Mouse (Mus musculus) forebrain, embryonic 10.5 days (tissue): ENCODE measurements around the gene Gm8439. TPM values are rescaled to one million over a fixed set of nuclear protein-coding genes. Genes with fewer than 3 reads are reported as not detected.

Experiments
- DNase-seq: peaks from one replicate; pipeline ENCODE4 v3.0.0-alpha.2; 2017; ENCODE audit warnings: low spot score; ENCODE audit errors: extremely low spot score
- H3K27ac ChIP-seq: fragments of 300-500 bp; sonication (generic); 2 replicates; pipeline ENCODE4 v1.5.1; 2016; ENCODE audit warnings: mild to moderate bottlenecking
- H3K27me3 ChIP-seq: fragments of 300-500 bp; sonication (generic); 2 replicates; pipeline ENCODE4 v1.6.1; 2016; ENCODE audit warnings: mild to moderate bottlenecking; ENCODE audit not compliant: poor library complexity, severe bottlenecking
- H3K36me3 ChIP-seq: fragments of 300-500 bp; sonication (generic); replicated peaks from 2 replicates; pipeline ENCODE4 v1.6.1; 2016; ENCODE audit warnings: mild to moderate bottlenecking, moderate library complexity
- H3K4me1 ChIP-seq: fragments of 300-500 bp; sonication (generic); 2 replicates; pipeline ENCODE4 v1.6.1; 2016
- H3K4me3 ChIP-seq: fragments of 300-500 bp; sonication (generic); 2 replicates; pipeline ENCODE4 v1.5.1; 2016; ENCODE audit warnings: mild to moderate bottlenecking, moderate library complexity
- H3K9me3 ChIP-seq: fragments of 300-500 bp; sonication (generic); 2 replicates; pipeline ENCODE4 v1.6.1; 2016; ENCODE audit warnings: mild to moderate bottlenecking, moderate library complexity
- WGBS: fragments of 180-500 bp; shearing (Covaris S2); methylation state at CpG from one replicate; pipeline ENCODE4 v1.1.7; 2016; 5-methylcytosine and 5-hydroxymethylcytosine counted together
- polyA plus RNA-seq: library from polyadenylated mRNA; unstranded; fragments of >200 nt; fragmentation: Nextera tagmentation; extraction: Ambion mirVana; gene quantifications from 2 replicates; pipeline ENCODE4 v1.2.1, GENCODE M21; 2016

Gm8439 gene
- polyA plus RNA-seq = not detected in 2 replicates

- WGBS = 21% methylated on average over 4 of the region's 4 CpGs
- H3K9me3 ChIP-seq = no peaks in the 10 kb centered on the region
- no peak within 1 kb of the TSS for H3K4me3 ChIP-seq
- no peak within 1 kb of the TSS for H3K27ac ChIP-seq
- DNase-seq = no peak
- H3K36me3 ChIP-seq = no peaks in the 10 kb centered on the region
- H3K4me1 ChIP-seq = peaks cover 16% of the 10 kb centered on the region
- peaks cover 40% of the 10 kb centered on the region for H3K27me3 ChIP-seq
Observed at GRCm38 (mm10) chr4:120588445-120588844, at the start of gene Gm8439. TSS of gene Gm8439 (plus strand) at chr4:120588745.

GRCm38 (mm10) chr4:120544896-120545295, 43.6 kb upstream of the Gm8439 start:
- Histone ChIP-seq H3K4me3 (no peak overlapping the region), H3K27ac (no peak overlapping the region), H3K36me3 (peaks cover 100% of the 10 kb centered on the region), H3K4me1 (no peaks in the 10 kb centered on the region), H3K27me3 (no peaks in the 10 kb centered on the region), H3K9me3 (no peaks in the 10 kb centered on the region)
- 93% methylated on average over 1 of the region's 1 CpGs for WGBS
- no peak for DNase-seq

- Histone ChIP-seq H3K27ac (no peak overlapping the region), H3K27me3 (no peaks in the 10 kb centered on the region), H3K4me3 (no peak overlapping the region), H3K4me1 (no peaks in the 10 kb centered on the region), H3K9me3 (no peaks in the 10 kb centered on the region), H3K36me3 (peaks cover 98% of the 10 kb centered on the region)
- 94% methylated on average over 6 of the region's 6 CpGs for WGBS
- no peak for DNase-seq
Observed at GRCm38 (mm10) chr4:120556592-120556991, 32.0 kb upstream of the Gm8439 start.

- H3K4me1 ChIP-seq = peaks cover 30% of the 10 kb centered on the region
- no peaks in the 10 kb centered on the region for H3K9me3 ChIP-seq
- no peak overlapping the region for H3K27ac ChIP-seq
- H3K36me3 ChIP-seq = peaks cover 71% of the 10 kb centered on the region
- WGBS = 90% methylated on average over 2 of the region's 2 CpGs
- H3K27me3 ChIP-seq = no peaks in the 10 kb centered on the region
- no peak overlapping the region for H3K4me3 ChIP-seq
- no peak for DNase-seq
Observed at GRCm38 (mm10) chr4:120565726-120566125, 22.8 kb upstream of the Gm8439 start.

- H3K4me1 ChIP-seq = peaks cover 37% of the 10 kb centered on the region
- H3K36me3 ChIP-seq = peaks cover 48% of the 10 kb centered on the region
- WGBS = 78% methylated on average over 5 of the region's 5 CpGs
- H3K9me3 ChIP-seq = no peaks in the 10 kb centered on the region
- H3K27ac ChIP-seq = no peak overlapping the region
- DNase-seq = no peak
- peaks cover 5% of the 10 kb centered on the region; the same call in 1 of the 2 replicates for H3K27me3 ChIP-seq
- peak overlapping the region; percentile 85 for H3K4me3 ChIP-seq
Observed at GRCm38 (mm10) chr4:120568005-120568404, 20.5 kb upstream of the Gm8439 start.

- Histone ChIP-seq H3K9me3 (no peaks in the 10 kb centered on the region), H3K27ac (peak overlapping the region; percentile 99), H3K4me1 (peaks cover 37% of the 10 kb centered on the region), H3K27me3 (peaks cover 5% of the 10 kb centered on the region; the same call in 1 of the 2 replicates), H3K36me3 (peaks cover 38% of the 10 kb centered on the region), H3K4me3 (peak overlapping the region; percentile 85)
- DNase-seq = no peak
- WGBS = 9% methylated on average over 4 of the region's 4 CpGs
Observed at GRCm38 (mm10) chr4:120569025-120569424, 19.5 kb upstream of the Gm8439 start.

GRCm38 (mm10) chr4:120569486-120570437, 18.8 kb upstream of the Gm8439 start, which contains the start of gene Ctps:
TSS of gene Ctps (minus strand) at chr4:120570276.
- H3K36me3 ChIP-seq = peaks cover 30% of the 10 kb centered on the region
- peaks cover 5% of the 10 kb centered on the region; the same call in 1 of the 2 replicates for H3K27me3 ChIP-seq
- H3K4me3 ChIP-seq = peak within 1 kb of the TSS; percentile 85
- H3K9me3 ChIP-seq = no peaks in the 10 kb centered on the region
- H3K4me1 ChIP-seq = peaks cover 37% of the 10 kb centered on the region
- peak within 1 kb of the TSS; percentile 99 for H3K27ac ChIP-seq
- WGBS = under 1% methylated on average over 97 of the region's 97 CpGs
- peak; percentile 98 for DNase-seq

- WGBS = 1% methylated on average over 27 of the region's 27 CpGs
- H3K4me3 ChIP-seq = peak overlapping the region; percentile 85
- no peaks in the 10 kb centered on the region for H3K9me3 ChIP-seq
- no peak for DNase-seq
- peaks cover 22% of the 10 kb centered on the region for H3K36me3 ChIP-seq
- H3K27ac ChIP-seq = peak overlapping the region; percentile 99
- peaks cover 5% of the 10 kb centered on the region; the same call in 1 of the 2 replicates for H3K27me3 ChIP-seq
- H3K4me1 ChIP-seq = peaks cover 37% of the 10 kb centered on the region
Observed at GRCm38 (mm10) chr4:120570438-120571069, 18.0 kb upstream of the Gm8439 start.

GRCm38 (mm10) chr4:120571070-120571464, 17.5 kb upstream of the Gm8439 start:
- Histone ChIP-seq H3K4me3 (peak overlapping the region; percentile 85; the same call in 1 of the 2 replicates), H3K36me3 (peaks cover 18% of the 10 kb centered on the region), H3K27ac (no peak overlapping the region), H3K27me3 (peaks cover 5% of the 10 kb centered on the region; the same call in 1 of the 2 replicates), H3K9me3 (no peaks in the 10 kb centered on the region), H3K4me1 (peaks cover 37% of the 10 kb centered on the region)
- no peak for DNase-seq
- WGBS = 79% methylated on average over 3 of the region's 3 CpGs

- Histone ChIP-seq H3K36me3 (peaks cover 12% of the 10 kb centered on the region), H3K4me1 (peaks cover 36% of the 10 kb centered on the region), H3K9me3 (no peaks in the 10 kb centered on the region), H3K27me3 (peaks cover 5% of the 10 kb centered on the region; the same call in 1 of the 2 replicates), H3K27ac (no peak overlapping the region), H3K4me3 (no peak overlapping the region)
- no peak for DNase-seq
- WGBS = 83% methylated on average over 3 of the region's 3 CpGs
Observed at GRCm38 (mm10) chr4:120571691-120572090, 16.9 kb upstream of the Gm8439 start.

GRCm38 (mm10) chr4:120580894-120581293, 7.7 kb upstream of the Gm8439 start:
- H3K27me3 ChIP-seq = peaks cover 5% of the 10 kb centered on the region; the same call in 1 of the 2 replicates
- no peaks in the 10 kb centered on the region for H3K36me3 ChIP-seq
- 87% methylated on average over 5 of the region's 5 CpGs for WGBS
- no peaks in the 10 kb centered on the region for H3K9me3 ChIP-seq
- H3K4me1 ChIP-seq = peaks cover 3% of the 10 kb centered on the region; the same call in 1 of the 2 replicates
- H3K4me3 ChIP-seq = no peak overlapping the region
- DNase-seq = no peak
- no peak overlapping the region for H3K27ac ChIP-seq

GRCm38 (mm10) chr4:120581711-120582110, 6.8 kb upstream of the Gm8439 start:
- H3K27me3 ChIP-seq = peaks cover 5% of the 10 kb centered on the region; the same call in 1 of the 2 replicates
- H3K36me3 ChIP-seq = no peaks in the 10 kb centered on the region
- peaks cover 3% of the 10 kb centered on the region; the same call in 1 of the 2 replicates for H3K4me1 ChIP-seq
- 88% methylated on average over 9 of the region's 9 CpGs for WGBS
- DNase-seq = no peak
- no peaks in the 10 kb centered on the region for H3K9me3 ChIP-seq
- no peak overlapping the region for H3K4me3 ChIP-seq
- H3K27ac ChIP-seq = no peak overlapping the region
